Mouse (Mus musculus) erythroblast, adult 5-6 weeks (primary cell): ENCODE results near the gene Slc38a2. TPM values are rescaled to one million over a fixed set of nuclear protein-coding genes. Genes with fewer than 3 reads are reported as not detected.

Experiments used
- ATAC-seq: replicated peaks from 2 replicates; pipeline ENCODE4 v1.8.0; 2016; ENCODE audit warnings: moderate number of reproducible peaks, mild to moderate bottlenecking, moderate TSS enrichment, inconsistent platforms; ENCODE audit not compliant: poor library complexity, low FRiP score, severe bottlenecking
- total RNA-seq, 2 experiments: library from RNA; stranded (forward) in 1 of 2; stranded (reverse) in 1 of 2; fragments of 150-400 nt in 1 of 2; fragments of 200-764, 138-1000 nt in 1 of 2; gene quantifications; 2 replicates each; pipeline versions ENCODE4 v1.2.3 to v1.2.4; 2015 to 2017; ENCODE audit warnings: low replicate concordance in 2 of 2

Slc38a2 gene
- total RNA-seq, 2 experiments from 2014 or later: 29.1 to 34.4 TPM

- no peak for ATAC-seq
Measured at GRCm38 (mm10) chr15:96724506-96724905, 25.0 kb upstream of the Slc38a2 start.

- ATAC-seq: no peak
Measured at GRCm38 (mm10) chr15:96722228-96722627, 22.7 kb upstream of the Slc38a2 start.

GRCm38 (mm10) chr15:96720146-96720545 is 20.6 kb upstream of the Slc38a2 start:
- ATAC-seq: no peak

GRCm38 (mm10) chr15:96718466-96718865 is 18.9 kb upstream of the Slc38a2 start:
- no peak for ATAC-seq

GRCm38 (mm10) chr15:96717181-96717580 is 17.7 kb upstream of the Slc38a2 start:
- no peak for ATAC-seq

GRCm38 (mm10) chr15:96716371-96716770 is 16.8 kb upstream of the Slc38a2 start:
- ATAC-seq: no peak

GRCm38 (mm10) chr15:96715692-96716080 is 16.2 kb upstream of the Slc38a2 start:
- no peak for ATAC-seq

- ATAC-seq: no peak
Measured at GRCm38 (mm10) chr15:96715079-96715691, 15.7 kb upstream of the Slc38a2 start.

- no peak for ATAC-seq
Measured at GRCm38 (mm10) chr15:96714676-96715016, 15.1 kb upstream of the Slc38a2 start.

- ATAC-seq: no peak
Measured at GRCm38 (mm10) chr15:96713758-96714675, 14.5 kb upstream of the Slc38a2 start.

- ATAC-seq: no peak
Measured at GRCm38 (mm10) chr15:96712338-96712737, 12.8 kb upstream of the Slc38a2 start.

GRCm38 (mm10) chr15:96711664-96712063 is 12.1 kb upstream of the Slc38a2 start:
- ATAC-seq: no peak

- ATAC-seq: no peak
Measured at GRCm38 (mm10) chr15:96710352-96711114, 11.0 kb upstream of the Slc38a2 start.

GRCm38 (mm10) chr15:96709491-96710351 is 10.2 kb upstream of the Slc38a2 start:
- ATAC-seq: peak; percentile 96

- ATAC-seq: 0 out of 2 replicates have a peak, but pooled peaks have one; percentile 4
Measured at GRCm38 (mm10) chr15:96708976-96709490, 9.5 kb upstream of the Slc38a2 start.

- ATAC-seq: no peak
Measured at GRCm38 (mm10) chr15:96708428-96708827, 8.9 kb upstream of the Slc38a2 start.

GRCm38 (mm10) chr15:96707936-96708335 is 8.4 kb upstream of the Slc38a2 start:
- no peak for ATAC-seq

GRCm38 (mm10) chr15:96702466-96703031 is 3.0 kb upstream of the Slc38a2 start:
- no peak for ATAC-seq

- no peak for ATAC-seq
Measured at GRCm38 (mm10) chr15:96700766-96701165, 1.2 kb upstream of the Slc38a2 start.
